Mouse (Mus musculus): ENCODE results near the gene Pnmal1.
A peak's percentile ranks its signal among the peaks of the same experiment; 100 is the strongest.

The Pnmal1 gene

GRCm38 (mm10) chr7:16994400-16994799, 34.9 kb downstream of the Pnmal1 start:
- DNase-seq (ENCODE audit: low spot score in 2 of 2) = no peak

GRCm38 (mm10) chr7:16995345-16995744, 35.9 kb downstream of the Pnmal1 start:
- DNase-seq (ENCODE audit: low spot score in 2 of 2) = no peak

- no peak for DNase-seq (ENCODE audit: low spot score in 2 of 2)
Observed at GRCm38 (mm10) chr7:16999233-16999632, 39.8 kb downstream of the Pnmal1 start.

- peak in 1 of 2 experiments; percentile 92 for DNase-seq (ENCODE audit: low spot score in 2 of 2)
Observed at GRCm38 (mm10) chr7:16999650-17000049, 40.2 kb downstream of the Pnmal1 start.

GRCm38 (mm10) chr7:17002375-17003195, 43.1 kb downstream of the Pnmal1 start:
- peak in 1 of 2 experiments; percentile 85 for DNase-seq (ENCODE audit: low spot score in 2 of 2)

GRCm38 (mm10) chr7:17003230-17003960, 43.9 kb downstream of the Pnmal1 start:
- DNase-seq (ENCODE audit: low spot score in 2 of 2) = no peak

GRCm38 (mm10) chr7:17004716-17005115, 45.2 kb downstream of the Pnmal1 start:
- DNase-seq (ENCODE audit: low spot score in 2 of 2) = no peak

- no peak for DNase-seq (ENCODE audit: low spot score in 2 of 2)
Observed at GRCm38 (mm10) chr7:17007300-17007699, 47.8 kb downstream of the Pnmal1 start.

- no peak for DNase-seq (ENCODE audit: low spot score in 2 of 2)
Observed at GRCm38 (mm10) chr7:17009326-17010009, 50.0 kb downstream of the Pnmal1 start.

GRCm38 (mm10) chr7:17010010-17010347, 50.5 kb downstream of the Pnmal1 start:
- no peak for DNase-seq (ENCODE audit: low spot score in 2 of 2)

- DNase-seq (ENCODE audit: low spot score in 2 of 2) = no peak
Observed at GRCm38 (mm10) chr7:17011909-17012590, 52.6 kb downstream of the Pnmal1 start.

All from left cerebral cortex, adult 9 months (tissue).